Mouse (Mus musculus) G1E (cell line): ENCODE measurements at regions not wholly inside any gene's neighbourhood (a gene's known extent, or its start where the extent isn't known, plus 50 kb on each side); places are given as distances from the start of the nearest gene placed in this dataset.

ENCODE experiments used
- CTCF ChIP-seq: IDR thresholded peaks from 2 replicates; pipeline ENCODE4 v1.5.1; 2012; ENCODE audit warnings: low read depth, low read length, inconsistent platforms, mixed read lengths
- GATA1 ChIP-seq: IDR thresholded peaks from 2 replicates; pipeline ENCODE4 v1.6.1; 2012; ENCODE audit warnings: borderline replicate concordance, low read length, inconsistent platforms, mixed read lengths

- TF ChIP-seq CTCF (no peak), GATA1 (no peak)
Observed at GRCm38 (mm10) chr8:102103773-102104172, 681.7 kb downstream of the Cdh11 start.
